Mouse (Mus musculus): Measurements from ENCODE around the gene B3gnt8. TPM values are rescaled to one million over a fixed set of nuclear protein-coding genes. Genes with fewer than 3 reads are reported as not detected.

B3gnt8 gene
- polyA plus RNA-seq (2012; rRNA removed; ENCODE audit: low replicate concordance) = 7.3 and 9.2 TPM in 2 replicates

DNA sequence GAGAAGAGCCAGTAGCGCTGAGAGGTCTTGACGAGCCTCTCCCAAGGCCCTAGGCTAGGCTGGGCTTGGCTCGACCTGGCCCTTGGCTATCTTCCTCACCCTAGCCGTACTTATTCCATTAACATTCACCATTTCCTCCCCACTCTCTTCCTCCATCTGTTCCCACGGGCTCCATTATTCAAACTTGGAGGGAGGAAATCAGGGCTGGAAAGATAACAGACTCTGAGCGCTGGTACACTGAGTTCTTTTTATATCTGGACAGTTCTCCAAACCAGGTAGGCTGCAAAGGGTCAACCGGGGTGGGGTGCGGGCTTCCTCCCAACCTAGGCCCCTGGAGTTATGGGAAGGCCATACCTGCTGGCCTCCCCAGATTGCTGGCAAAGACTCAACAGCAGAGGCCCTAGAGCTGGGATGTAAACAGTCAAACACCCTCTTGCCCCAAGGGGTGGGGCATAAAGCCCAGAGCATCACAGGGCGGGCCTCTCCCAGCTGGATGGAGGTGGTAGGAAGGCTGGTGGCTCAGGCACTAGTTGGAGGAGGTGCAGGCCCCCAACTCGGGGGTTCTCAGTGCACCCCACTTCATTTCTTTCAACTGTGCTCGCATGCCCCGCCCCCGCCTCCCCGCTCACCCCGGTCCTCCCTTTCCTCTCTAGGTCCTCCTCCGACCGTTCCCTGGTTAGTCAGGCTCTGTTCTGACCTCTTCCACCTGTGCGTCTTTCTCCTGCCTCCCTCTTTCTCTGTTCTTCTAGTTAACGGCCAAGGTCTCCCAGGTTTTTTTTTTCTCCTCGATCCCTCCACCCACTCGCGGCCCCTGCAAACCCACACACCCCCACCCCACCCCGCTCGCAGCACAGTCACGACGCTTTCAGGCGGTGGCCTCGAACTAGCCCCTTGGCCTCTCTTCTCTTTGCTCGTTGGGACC, at the start of gene B3gnt8:
Gene B3gnt8 (plus strand): TSS at position 146 of the 922 bp plus-strand sequence.

DNA sequence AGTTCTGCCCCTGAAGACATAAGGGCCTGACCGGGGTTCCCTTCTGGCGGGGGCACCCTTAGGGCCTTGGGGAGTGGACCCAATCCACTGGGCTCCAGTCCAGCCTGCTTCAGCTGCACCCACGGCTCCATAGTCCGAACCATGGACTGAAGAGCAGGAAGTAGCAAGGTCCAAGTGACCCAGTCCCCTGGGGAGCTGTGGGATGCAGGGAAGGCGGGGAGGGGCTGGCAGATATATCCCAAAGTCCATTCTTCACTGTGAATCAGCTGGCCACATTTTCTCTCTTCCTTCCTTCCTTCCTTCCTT, 10.8 kb upstream of the B3gnt8 start, which contains the start of gene Erich4:
Gene Erich4 (minus strand): TSS at position 187 of the 306 bp plus-strand sequence.

DNA sequence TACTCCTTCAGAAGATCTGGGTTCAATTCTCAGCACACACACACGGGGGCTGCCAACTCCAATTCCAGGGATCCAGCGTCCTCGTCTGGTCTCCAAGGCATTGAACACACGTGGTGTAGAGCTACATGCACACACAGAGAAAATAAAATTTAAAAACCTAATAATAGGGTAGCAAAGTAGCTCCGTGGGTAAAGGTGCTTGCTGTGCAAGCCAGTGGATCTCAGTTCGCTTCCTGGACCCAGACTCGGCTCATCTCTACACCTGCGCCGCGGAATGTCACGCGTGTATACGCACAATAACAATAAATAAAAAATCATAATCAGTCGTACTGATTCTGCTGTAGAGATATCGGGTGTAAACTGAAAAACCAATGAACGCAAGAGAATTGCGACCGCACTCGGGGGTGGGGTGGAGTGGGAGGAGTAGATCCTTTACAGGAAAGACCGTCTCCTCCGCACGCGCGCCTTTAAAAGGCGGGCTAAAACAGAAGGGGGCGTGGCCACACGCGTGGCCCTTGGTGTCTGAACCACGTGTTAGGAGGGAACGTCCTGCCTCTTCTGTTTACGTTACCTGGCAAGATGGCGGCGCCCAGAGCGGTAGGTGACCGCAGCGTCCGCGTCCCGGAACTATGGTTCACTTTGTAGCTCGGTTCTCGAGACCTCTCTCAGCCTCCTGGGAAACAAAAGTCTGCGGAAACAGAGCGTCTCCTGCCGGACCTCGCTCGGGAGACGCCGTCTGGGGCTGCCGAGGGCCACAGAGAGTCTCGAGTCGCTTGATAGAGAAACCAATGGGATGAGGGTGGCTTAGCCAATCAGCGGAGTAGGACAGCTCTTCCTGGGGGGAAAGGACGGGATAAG, 7.4 kb upstream of the B3gnt8 start, which contains the start of gene Dmac2:
Gene Dmac2 (plus strand): TSS at position 550 of the 857 bp plus-strand sequence.

DNA sequence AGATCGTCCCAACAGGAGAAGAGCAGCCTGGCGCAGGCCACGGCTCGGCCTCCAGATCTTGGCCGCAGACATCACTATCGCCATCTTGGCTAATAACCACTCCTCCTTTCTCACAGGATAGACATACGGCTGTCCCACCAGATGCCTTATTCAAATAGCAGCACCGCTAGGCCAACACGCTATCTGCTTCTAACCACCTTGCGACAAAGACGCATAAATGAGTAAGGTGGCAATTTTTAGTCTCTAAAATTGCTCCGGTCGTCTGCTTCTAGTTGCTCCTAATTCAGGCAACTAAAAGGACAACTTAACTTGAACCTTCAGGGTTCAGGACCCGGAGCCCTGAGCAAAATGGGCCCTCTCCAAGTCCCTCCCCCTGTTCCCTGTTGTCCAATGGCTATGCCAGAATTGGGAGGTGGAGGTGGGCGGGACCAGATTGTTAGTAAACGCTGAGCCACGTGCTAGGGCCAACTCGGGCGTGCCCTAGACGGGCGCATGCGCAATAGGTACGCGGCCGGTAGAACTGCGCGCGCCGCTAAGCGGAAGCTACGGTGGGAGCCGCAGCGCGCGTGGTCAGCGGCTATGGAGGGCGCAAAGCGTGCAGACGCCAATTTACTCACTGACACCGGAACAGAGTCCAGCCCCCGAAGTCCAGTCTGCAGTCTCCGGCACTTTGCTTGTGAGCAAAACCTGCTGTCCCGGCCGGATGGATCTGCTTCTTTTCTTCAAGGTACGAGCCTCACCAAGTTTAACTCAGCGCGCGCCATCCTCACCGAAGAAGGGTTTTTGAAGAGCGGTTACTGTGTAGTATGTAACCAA, 32.4 kb downstream of the B3gnt8 start, which contains the start of the genes Bckdha and Exosc5:
Gene Bckdha (minus strand): TSS at position 325 of the 816 bp plus-strand sequence.
Gene Exosc5 (plus strand): TSS at position 508 of the 816 bp plus-strand sequence.

DNA sequence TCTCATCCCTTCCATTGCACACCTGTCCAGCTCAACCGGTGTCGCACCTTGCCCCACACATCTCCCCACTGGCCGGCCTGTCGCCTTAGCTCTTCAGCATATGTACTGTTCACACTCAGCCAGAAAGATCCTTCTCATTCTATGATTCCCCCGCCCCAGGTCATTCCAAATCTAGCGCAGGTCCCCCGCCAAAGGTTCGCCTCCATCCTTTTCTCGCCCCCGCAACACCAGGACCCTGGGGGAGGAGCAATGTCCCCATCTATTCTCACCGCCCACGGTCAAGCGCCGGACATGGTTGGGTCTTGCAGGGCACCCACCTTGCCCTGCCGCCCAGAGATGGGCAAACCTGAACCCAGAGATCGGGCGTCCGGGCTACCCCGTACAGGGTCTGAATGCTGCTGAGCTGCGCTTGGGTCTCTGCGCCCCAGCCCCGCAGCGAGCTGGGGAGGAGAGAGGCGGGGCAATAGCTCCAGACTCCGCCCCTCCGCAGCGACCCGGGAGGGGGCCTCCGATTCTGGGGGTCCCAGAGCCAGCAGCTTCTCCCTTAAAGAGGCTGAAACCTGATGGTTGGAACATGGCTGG, 48.4 kb downstream of the B3gnt8 start, which contains the start of gene Tmem91:
Gene Tmem91 (minus strand): TSS at position 448 of the 582 bp plus-strand sequence.

DNA sequence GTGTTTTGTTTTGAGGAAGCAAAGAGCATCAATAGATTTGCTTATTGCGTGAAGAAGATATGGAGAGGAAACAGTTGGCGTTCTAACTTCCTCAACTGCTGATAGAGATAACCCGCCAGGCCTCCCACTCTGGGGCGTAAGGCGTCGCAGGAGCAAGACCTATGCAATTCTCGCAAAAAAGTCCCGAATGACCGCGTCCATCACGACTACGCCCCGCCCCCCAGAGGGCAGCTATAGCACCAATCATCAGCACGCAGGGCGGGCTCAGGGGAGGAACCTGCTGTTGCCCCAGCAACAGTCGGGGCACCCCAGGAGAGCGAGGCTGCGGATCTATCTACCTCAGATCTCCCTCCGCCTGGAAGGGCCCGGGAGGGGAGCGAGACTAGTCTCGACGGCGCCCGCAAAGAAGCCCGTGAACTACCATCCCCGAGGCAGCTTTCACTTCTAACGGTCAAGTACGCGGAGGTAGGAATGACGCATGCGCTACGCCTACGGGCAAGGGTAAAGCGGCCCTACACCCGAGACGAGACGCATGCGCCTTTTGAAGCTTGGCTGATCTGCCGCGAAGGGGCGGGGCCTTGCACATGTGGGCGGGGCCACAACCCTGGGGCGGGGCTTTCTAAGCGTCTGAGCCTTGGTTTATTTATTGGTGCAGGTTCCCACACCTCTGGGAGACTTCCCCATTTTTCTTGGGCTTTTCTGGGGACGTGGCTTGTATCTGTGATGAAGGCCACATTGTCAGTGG, 54.2 kb downstream of the B3gnt8 start, which contains the start of gene B9d2:
Gene B9d2 (plus strand): TSS at position 267 of the 745 bp plus-strand sequence.

Other genes starting within 250 kb of the B3gnt8 start
- 65.3 and 226 TPM in 2 replicates for gene Lipe, start 227.9 kb upstream of the B3gnt8 start, polyA plus RNA-seq (2012; rRNA removed; ENCODE audit: low replicate concordance)
- 1.9 TPM in 1 of 2 replicates, not detected in the other for gene Cxcl17, start 213.8 kb upstream of the B3gnt8 start, polyA plus RNA-seq (2012; rRNA removed; ENCODE audit: low replicate concordance)
- 97.6 and 182 TPM in 2 replicates for gene Ceacam1, start 149.1 kb upstream of the B3gnt8 start, polyA plus RNA-seq (2012; rRNA removed; ENCODE audit: low replicate concordance)
- 0.36 and 0.39 TPM in 2 replicates for gene Ceacam2, start 86.8 kb upstream of the B3gnt8 start, polyA plus RNA-seq (2012; rRNA removed; ENCODE audit: low replicate concordance)
- gene Erich4, start 10.8 kb upstream of the B3gnt8 start, polyA plus RNA-seq (2012; rRNA removed; ENCODE audit: low replicate concordance) = 16.9 and 32.4 TPM in 2 replicates
- 100 and 111 TPM in 2 replicates for gene Dmac2, start 7.2 kb upstream of the B3gnt8 start, polyA plus RNA-seq (2012; rRNA removed; ENCODE audit: low replicate concordance)
- 116 and 127 TPM in 2 replicates for gene Bckdha, start 32.3 kb downstream of the B3gnt8 start, polyA plus RNA-seq (2012; rRNA removed; ENCODE audit: low replicate concordance)
- 73.1 and 77.3 TPM in 2 replicates for gene Exosc5, start 32.5 kb downstream of the B3gnt8 start, polyA plus RNA-seq (2012; rRNA removed; ENCODE audit: low replicate concordance)
- 0.62 TPM in 1 of 2 replicates, not detected in the other for gene Tmem91, start 48.5 kb downstream of the B3gnt8 start, polyA plus RNA-seq (2012; rRNA removed; ENCODE audit: low replicate concordance)
- gene B9d2, start 54.1 kb downstream of the B3gnt8 start, polyA plus RNA-seq (2012; rRNA removed; ENCODE audit: low replicate concordance) = 24.5 and 29.9 TPM in 2 replicates
- 16.8 and 27.4 TPM in 2 replicates for gene Tgfb1, start 60.3 kb downstream of the B3gnt8 start, polyA plus RNA-seq (2012; rRNA removed; ENCODE audit: low replicate concordance)
- gene Ccdc97, start 92.4 kb downstream of the B3gnt8 start, polyA plus RNA-seq (2012; rRNA removed; ENCODE audit: low replicate concordance) = 53.5 and 61.7 TPM in 2 replicates
- gene Hnrnpul1, start 128.1 kb downstream of the B3gnt8 start, polyA plus RNA-seq (2012; rRNA removed; ENCODE audit: low replicate concordance) = 29.2 and 43.5 TPM in 2 replicates
- 10.8 and 14.9 TPM in 2 replicates for gene Axl, start 162.1 kb downstream of the B3gnt8 start, polyA plus RNA-seq (2012; rRNA removed; ENCODE audit: low replicate concordance)
- gene Cyp2s1, start 190.3 kb downstream of the B3gnt8 start, polyA plus RNA-seq (2012; rRNA removed; ENCODE audit: low replicate concordance) = 58.2 and 77.3 TPM in 2 replicates

Measured in duodenum, adult 2 months (tissue).